Mouse (Mus musculus): ENCODE data around the gene Pik3c2g. TPM values are rescaled to one million over a fixed set of nuclear protein-coding genes. Genes with fewer than 3 reads are reported as not detected.

The Pik3c2g gene
- polyA plus RNA-seq, 1 experiment from 2014 or later, result 0.87 TPM

DNA sequence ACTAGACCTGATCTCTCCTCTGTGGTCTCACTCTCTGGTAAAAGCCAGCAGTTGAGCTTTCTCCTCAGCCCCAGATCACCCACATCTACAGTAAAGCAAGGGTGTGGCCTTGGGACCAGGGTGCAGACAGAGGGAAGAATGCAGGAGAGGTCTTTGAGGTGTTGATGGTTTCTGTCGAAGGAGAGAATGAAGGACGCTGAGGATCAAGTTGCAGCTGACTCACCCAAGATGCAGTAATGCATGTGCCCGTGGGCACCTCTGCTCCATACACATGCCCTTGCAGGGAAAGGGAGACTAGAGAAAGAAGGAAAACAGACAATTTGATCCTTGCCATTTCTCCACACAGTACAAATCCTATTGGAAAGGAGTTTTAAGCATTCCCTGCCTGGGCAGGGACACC, 5.1 kb downstream of the Pik3c2g start:
- Histone ChIP-seq H3K4me2 (no peak overlapping the region), H3K9ac (no peak overlapping the region), H3K9me3 (replicated peaks) (no peaks in the 10 kb centered on the region), H3K4me3 (no peak overlapping the region), H3K27ac (ENCODE audit: poor library complexity, severe bottlenecking) (no peak overlapping the region), H3K4me1 (replicated peaks) (no peaks in the 10 kb centered on the region), H3K36me3 (no peaks in the 10 kb centered on the region), H3K27me3 (replicated peaks) (0 out of 2 replicates have a peak, but pooled peaks cover 2% of the 10 kb centered on the region)
- 30% methylated on average over 3 of the region's 3 CpGs for WGBS
- ATAC-seq (ENCODE audit: insufficient number of reproducible peaks, low FRiP score), result no peak

DNA sequence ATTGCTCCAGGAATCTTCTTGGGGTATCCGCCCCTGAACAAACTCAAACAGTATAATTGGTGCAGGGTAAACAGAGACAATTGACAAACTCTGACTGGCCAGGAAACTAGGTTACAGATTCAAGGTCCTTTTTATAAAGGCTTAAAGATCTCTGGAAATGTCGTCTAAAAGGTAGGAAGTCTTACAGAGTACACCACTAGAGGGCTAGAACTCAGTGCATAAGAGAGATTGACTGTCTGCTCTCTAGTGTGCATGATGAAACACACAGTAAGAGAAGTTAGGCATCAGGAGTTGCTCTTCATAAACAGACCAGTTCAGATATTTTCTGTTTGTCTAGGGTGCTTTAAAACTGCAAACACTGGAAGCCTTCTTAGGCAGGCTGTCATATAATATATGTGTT, 9.4 kb downstream of the Pik3c2g start:
- ATAC-seq (ENCODE audit: insufficient number of reproducible peaks, low FRiP score), result no peak
- 55% methylated on average over 2 of the region's 2 CpGs for WGBS
- no peaks in the 10 kb centered on the region for H3K36me3 ChIP-seq

GRCm38 (mm10) chr6:139599216-139599615, 12.2 kb downstream of the Pik3c2g start:
- Histone ChIP-seq H3K4me2 (no peak overlapping the region), H3K4me3 (no peak overlapping the region), H3K27ac (ENCODE audit: poor library complexity, severe bottlenecking) (no peak overlapping the region), H3K4me1 (replicated peaks) (no peaks in the 10 kb centered on the region), H3K9me3 (replicated peaks) (no peaks in the 10 kb centered on the region), H3K36me3 (no peaks in the 10 kb centered on the region), H3K9ac (no peak overlapping the region), H3K27me3 (replicated peaks) (no peaks in the 10 kb centered on the region)
- WGBS, result 73% methylated on average over 1 of the region's 1 CpGs
- no peak for ATAC-seq (ENCODE audit: insufficient number of reproducible peaks, low FRiP score)

More for the DNA sequence above, 9.4 kb downstream of the Pik3c2g start:
- no peak overlapping the region for H3K9ac ChIP-seq
- no peaks in the 10 kb centered on the region for H3K9me3 ChIP-seq (replicated peaks)
- no peak overlapping the region for H3K27ac ChIP-seq (ENCODE audit: poor library complexity, severe bottlenecking)
- no peak overlapping the region for H3K4me3 ChIP-seq
- 0 out of 2 replicates have a peak, but pooled peaks cover 2% of the 10 kb centered on the region for H3K27me3 ChIP-seq (replicated peaks)
- no peaks in the 10 kb centered on the region for H3K4me1 ChIP-seq (replicated peaks)
- no peak overlapping the region for H3K4me2 ChIP-seq

GRCm38 (mm10) chr6:139618774-139619173, 31.8 kb downstream of the Pik3c2g start:
- ATAC-seq (ENCODE audit: insufficient number of reproducible peaks, low FRiP score), result no peak
- WGBS, result 76% methylated on average over 4 of the region's 4 CpGs
- Histone ChIP-seq H3K27me3 (replicated peaks) (no peaks in the 10 kb centered on the region), H3K9ac (no peak overlapping the region), H3K4me2 (no peak overlapping the region), H3K27ac (ENCODE audit: poor library complexity, severe bottlenecking) (no peak overlapping the region), H3K9me3 (replicated peaks) (no peaks in the 10 kb centered on the region), H3K4me1 (replicated peaks) (no peaks in the 10 kb centered on the region), H3K36me3 (no peaks in the 10 kb centered on the region), H3K4me3 (no peak overlapping the region)

DNA sequence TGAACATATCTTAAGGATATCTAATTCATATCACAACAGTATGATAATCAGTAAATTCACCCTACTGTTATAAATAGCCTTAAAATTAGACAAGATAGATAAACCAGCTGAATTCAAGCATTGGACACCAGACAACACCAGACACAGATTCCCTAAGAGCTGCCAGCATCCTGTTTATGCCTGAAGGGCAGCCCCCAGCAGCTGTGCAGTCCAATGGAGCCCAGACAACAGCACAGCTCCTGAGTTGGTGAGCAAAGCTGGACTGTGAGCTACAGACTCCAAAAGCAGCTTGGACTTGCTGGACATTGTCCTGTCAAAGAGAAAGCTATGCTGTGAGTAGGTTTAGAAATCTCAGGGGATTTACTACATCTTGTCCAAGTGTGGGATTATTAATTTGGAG, 37.7 kb downstream of the Pik3c2g start:
- no peak overlapping the region for H3K9ac ChIP-seq
- ATAC-seq (ENCODE audit: insufficient number of reproducible peaks, low FRiP score), result no peak
- H3K4me3 ChIP-seq, result no peak overlapping the region
- no peaks in the 10 kb centered on the region for H3K4me1 ChIP-seq (replicated peaks)
- H3K27ac ChIP-seq (ENCODE audit: poor library complexity, severe bottlenecking), result no peak overlapping the region
- no peaks in the 10 kb centered on the region for H3K9me3 ChIP-seq (replicated peaks)
- no peak overlapping the region for H3K4me2 ChIP-seq
- no peaks in the 10 kb centered on the region for H3K36me3 ChIP-seq
- no peaks in the 10 kb centered on the region for H3K27me3 ChIP-seq (replicated peaks)

- no peak for ATAC-seq (ENCODE audit: insufficient number of reproducible peaks, low FRiP score)
- Histone ChIP-seq H3K9me3 (replicated peaks) (no peaks in the 10 kb centered on the region), H3K27ac (ENCODE audit: poor library complexity, severe bottlenecking) (no peak overlapping the region), H3K27me3 (replicated peaks) (no peaks in the 10 kb centered on the region), H3K4me2 (no peak overlapping the region), H3K4me1 (replicated peaks) (no peaks in the 10 kb centered on the region), H3K9ac (no peak overlapping the region), H3K36me3 (no peaks in the 10 kb centered on the region), H3K4me3 (no peak overlapping the region)
- 66% methylated on average over 3 of the region's 3 CpGs for WGBS
Observed at GRCm38 (mm10) chr6:139634561-139634960, 47.5 kb downstream of the Pik3c2g start.

- no peak overlapping the region for H3K4me2 ChIP-seq
- 28% methylated on average over 4 of the region's 4 CpGs for WGBS
- no peak overlapping the region for H3K9ac ChIP-seq
- no peak overlapping the region for H3K27ac ChIP-seq (ENCODE audit: poor library complexity, severe bottlenecking)
- H3K27me3 ChIP-seq (replicated peaks), result no peaks in the 10 kb centered on the region
- H3K4me3 ChIP-seq, result no peak overlapping the region
- no peak for ATAC-seq (ENCODE audit: insufficient number of reproducible peaks, low FRiP score)
- H3K9me3 ChIP-seq (replicated peaks), result peaks cover 10% of the 10 kb centered on the region; the same call in 1 of the 2 replicates
- H3K36me3 ChIP-seq, result no peaks in the 10 kb centered on the region
- H3K4me1 ChIP-seq (replicated peaks), result no peaks in the 10 kb centered on the region
Observed at GRCm38 (mm10) chr6:139655399-139655798, 68.4 kb downstream of the Pik3c2g start.

DNA sequence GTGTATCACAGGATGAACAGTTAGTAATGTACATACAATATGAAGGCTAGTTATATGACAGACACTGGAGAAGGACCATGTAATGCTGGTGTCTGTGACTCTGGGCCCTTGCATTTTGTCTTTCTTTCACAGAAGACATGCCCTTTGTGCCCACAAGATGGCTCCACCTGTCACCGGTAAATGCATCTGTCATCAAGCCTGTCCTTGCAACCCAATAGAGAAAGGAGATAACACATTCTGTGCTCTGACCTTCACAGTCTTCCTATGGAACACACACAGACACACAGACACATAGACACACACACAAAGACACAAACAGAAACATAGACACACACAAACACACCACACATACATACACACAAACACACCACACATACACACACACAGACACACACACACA, 75.4 kb downstream of the Pik3c2g start:
- Histone ChIP-seq H3K27ac (ENCODE audit: poor library complexity, severe bottlenecking) (no peak overlapping the region), H3K9me3 (replicated peaks) (peaks cover 5% of the 10 kb centered on the region; the same call in 1 of the 2 replicates), H3K36me3 (no peaks in the 10 kb centered on the region), H3K4me2 (no peak overlapping the region), H3K4me1 (replicated peaks) (no peaks in the 10 kb centered on the region), H3K4me3 (no peak overlapping the region), H3K9ac (no peak overlapping the region), H3K27me3 (replicated peaks) (no peaks in the 10 kb centered on the region)
- no peak for ATAC-seq (ENCODE audit: insufficient number of reproducible peaks, low FRiP score)
- 53% methylated on average over 1 of the region's 1 CpGs for WGBS

DNA sequence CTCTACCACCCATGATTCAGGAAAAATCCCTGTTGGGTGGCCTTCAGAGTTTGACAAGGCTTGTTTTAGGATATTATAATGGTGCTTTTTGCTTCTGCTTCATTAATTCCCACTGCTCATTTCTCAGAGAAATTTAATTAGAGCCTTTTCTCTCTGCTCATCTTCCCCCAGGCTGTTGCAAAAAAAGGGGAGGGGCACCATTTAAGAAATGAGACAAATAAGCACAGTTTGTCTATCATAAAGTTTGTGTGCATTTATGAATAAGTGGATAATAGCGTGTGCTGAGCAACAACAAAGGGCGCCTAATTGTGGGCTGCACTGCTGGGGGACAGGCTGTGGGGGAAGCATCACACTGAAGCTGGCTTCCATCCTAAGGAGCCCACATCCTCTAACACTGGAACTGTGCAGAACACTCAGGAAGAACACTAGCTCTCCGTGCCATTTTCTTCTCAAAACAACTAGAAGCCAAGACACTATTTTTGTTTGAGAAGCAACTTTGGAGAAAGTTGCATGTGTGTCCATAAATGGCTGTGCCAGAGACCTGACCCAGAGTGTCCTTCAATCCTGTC, 131.5 kb downstream of the Pik3c2g start:
- Histone ChIP-seq H3K9me3 (replicated peaks) (peaks cover 4% of the 10 kb centered on the region; the same call in 1 of the 2 replicates), H3K4me2 (no peak overlapping the region), H3K4me3 (no peak overlapping the region), H3K4me1 (replicated peaks) (no peaks in the 10 kb centered on the region), H3K36me3 (no peaks in the 10 kb centered on the region), H3K9ac (no peak overlapping the region), H3K27ac (ENCODE audit: poor library complexity, severe bottlenecking) (no peak overlapping the region), H3K27me3 (replicated peaks) (no peaks in the 10 kb centered on the region)
- ATAC-seq (ENCODE audit: insufficient number of reproducible peaks, low FRiP score), result no peak
- WGBS, result 79% methylated on average over 3 of the region's 3 CpGs

GRCm38 (mm10) chr6:139719639-139720221, 132.7 kb downstream of the Pik3c2g start:
- Histone ChIP-seq H3K4me2 (no peak overlapping the region), H3K9me3 (replicated peaks) (peaks cover 4% of the 10 kb centered on the region; the same call in 1 of the 2 replicates), H3K4me1 (replicated peaks) (no peaks in the 10 kb centered on the region), H3K4me3 (no peak overlapping the region), H3K27ac (ENCODE audit: poor library complexity, severe bottlenecking) (no peak overlapping the region), H3K36me3 (no peaks in the 10 kb centered on the region), H3K27me3 (replicated peaks) (no peaks in the 10 kb centered on the region), H3K9ac (no peak overlapping the region)
- no peak for ATAC-seq (ENCODE audit: insufficient number of reproducible peaks, low FRiP score)
- WGBS, result 82% methylated on average over 13 of the region's 13 CpGs

DNA sequence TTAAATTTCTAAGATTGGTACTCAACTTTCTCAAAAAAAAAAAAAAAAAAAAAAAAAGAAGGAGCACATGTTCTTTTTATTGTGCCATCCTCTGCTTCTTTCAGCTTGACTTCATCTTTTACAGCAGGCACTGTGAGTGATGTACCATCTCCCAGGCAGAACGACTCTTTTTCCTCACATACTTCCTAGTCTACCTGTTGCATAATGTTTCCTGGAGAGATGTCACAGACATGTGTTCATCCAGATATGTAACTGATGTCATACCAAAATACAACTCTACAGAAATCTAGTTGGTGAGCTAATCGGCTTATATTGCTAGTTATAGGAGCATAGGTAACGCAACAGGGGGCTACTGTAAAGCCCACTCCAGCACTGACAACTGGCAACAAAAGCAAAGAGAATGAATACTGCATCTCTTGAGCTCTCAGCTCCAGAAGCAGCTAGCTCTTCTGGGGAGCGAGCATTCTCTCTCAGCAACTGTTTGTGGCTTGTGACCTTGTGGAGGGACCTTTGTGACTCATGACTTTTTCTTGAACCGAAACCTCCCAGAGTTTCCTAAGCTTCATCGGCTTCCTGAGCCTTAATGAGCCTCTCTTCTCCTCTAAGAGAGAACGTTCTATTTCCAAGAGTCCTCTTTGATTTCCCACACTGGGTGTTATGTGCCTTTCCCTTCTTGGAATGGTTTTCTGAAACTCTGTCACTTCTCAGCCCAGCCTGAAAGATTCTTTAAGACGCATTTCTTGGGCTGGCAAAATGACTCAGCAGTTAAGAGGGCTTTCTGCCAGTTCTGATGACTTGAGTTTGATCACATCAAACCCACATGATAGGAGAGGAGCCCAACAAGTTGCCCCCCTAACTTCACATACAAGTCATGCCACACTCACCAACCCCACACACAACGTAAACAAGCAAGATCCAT, 148.9 kb downstream of the Pik3c2g start:
- ATAC-seq (ENCODE audit: insufficient number of reproducible peaks, low FRiP score), result no peak
- Histone ChIP-seq H3K27me3 (replicated peaks) (no peaks in the 10 kb centered on the region), H3K9ac (no peak overlapping the region), H3K36me3 (no peaks in the 10 kb centered on the region), H3K4me2 (no peak overlapping the region), H3K9me3 (replicated peaks) (no peaks in the 10 kb centered on the region), H3K27ac (ENCODE audit: poor library complexity, severe bottlenecking) (no peak overlapping the region), H3K4me3 (no peak overlapping the region), H3K4me1 (replicated peaks) (no peaks in the 10 kb centered on the region)
- 76% methylated on average over 9 of the region's 9 CpGs for WGBS

All from heart, embryonic 12.5 days (tissue).